Mouse (Mus musculus) neural tube, embryonic 11.5 days (tissue): Measurements from ENCODE around the gene Zfpl1. TPM values are rescaled to one million over a fixed set of nuclear protein-coding genes. Genes with fewer than 3 reads are reported as not detected.

Experiments
- microRNA-seq: library from miRNA; unstranded; fragments of <30 nt; microRNA quantifications from one replicate; pipeline ENCODE4, GENCODE M21; 2016
- polyA plus RNA-seq: library from polyadenylated mRNA; unstranded; fragments of >200 nt; fragmentation: Nextera tagmentation; extraction: Ambion mirVana; gene quantifications from 2 replicates; pipeline ENCODE4 v1.2.1, GENCODE M21; 2014

The Zfpl1 gene
- polyA plus RNA-seq, 1 experiment from 2014 or later, result 74.3 TPM

Small RNA genes within 50 kb of the gene (microRNA-seq; reads per million reads assigned to microRNA genes)
- 1.8 reads per million for gene Mir6988

Other genes with a start within 250 kb of the Zfpl1 start
- 19.9 and 20.7 TPM in 2 replicates for gene Frmd8, start 209.7 kb downstream of the Zfpl1 start, polyA plus RNA-seq
- 0.74 and 1.7 TPM in 2 replicates for gene Slc25a45, start 207.1 kb downstream of the Zfpl1 start, polyA plus RNA-seq
- 5.7 and 6.6 TPM in 2 replicates for gene Tigd3, start 190.8 kb downstream of the Zfpl1 start, polyA plus RNA-seq
- gene Dpf2, start 171.9 kb downstream of the Zfpl1 start, polyA plus RNA-seq, result 195 and 225 TPM in 2 replicates
- gene Cdc42ep2, start 160.1 kb downstream of the Zfpl1 start, polyA plus RNA-seq, result 3.9 and 4.0 TPM in 2 replicates
- 75.2 and 79.9 TPM in 2 replicates for gene Pola2, start 120.8 kb downstream of the Zfpl1 start, polyA plus RNA-seq
- gene Slc22a20, start 98.8 kb downstream of the Zfpl1 start, polyA plus RNA-seq, result not detected in 2 replicates
- gene Capn1, start 69.1 kb downstream of the Zfpl1 start, polyA plus RNA-seq, result 3.4 and 4.4 TPM in 2 replicates
- 34.4 and 36.7 TPM in 2 replicates for gene Syvn1, start 38.4 kb downstream of the Zfpl1 start, polyA plus RNA-seq
- gene Mrpl49, start 27.2 kb downstream of the Zfpl1 start, polyA plus RNA-seq, result 81.9 and 84.8 TPM in 2 replicates
- gene Fau, start 27.1 kb downstream of the Zfpl1 start, polyA plus RNA-seq, result 789 and 790 TPM in 2 replicates
- 36.7 and 40.0 TPM in 2 replicates for gene Znhit2, start 23.8 kb downstream of the Zfpl1 start, polyA plus RNA-seq
- gene Tm7sf2, start 16.6 kb downstream of the Zfpl1 start, polyA plus RNA-seq, result 39.6 and 42.9 TPM in 2 replicates
- 59.1 and 61.2 TPM in 2 replicates for gene Vps51, start 7.7 kb downstream of the Zfpl1 start, polyA plus RNA-seq
- not detected in 2 replicates for gene Tmem262, start 4.9 kb downstream of the Zfpl1 start, polyA plus RNA-seq
- 0.88 and 1.3 TPM in 2 replicates for gene Gm28374, start 2.7 kb downstream of the Zfpl1 start, polyA plus RNA-seq
- 46.0 and 48.4 TPM in 2 replicates for gene Cdca5, start within 50 bp of the Zfpl1 start, polyA plus RNA-seq
- not detected in 2 replicates for gene AC131692.1, start 9.5 kb upstream of the Zfpl1 start, polyA plus RNA-seq
- 0.53 and 0.77 TPM in 2 replicates for gene Naaladl1, start 20.8 kb upstream of the Zfpl1 start, polyA plus RNA-seq
- gene Sac3d1, start 33.7 kb upstream of the Zfpl1 start, polyA plus RNA-seq, result 62.6 and 66.1 TPM in 2 replicates
- gene Snx15, start 43.3 kb upstream of the Zfpl1 start, polyA plus RNA-seq, result 34.5 and 36.9 TPM in 2 replicates
- gene Batf2, start 56.0 kb upstream of the Zfpl1 start, polyA plus RNA-seq, result not detected in 2 replicates
- gene Arl2, start 56.6 kb upstream of the Zfpl1 start, polyA plus RNA-seq, result 82.6 and 95.1 TPM in 2 replicates
- not detected in 2 replicates for gene Majin, start 99.4 kb upstream of the Zfpl1 start, polyA plus RNA-seq
- gene Gpha2, start 141.4 kb upstream of the Zfpl1 start, polyA plus RNA-seq, result 0.44 and 0.87 TPM in 2 replicates
- gene Ppp2r5b, start 150.9 kb upstream of the Zfpl1 start, polyA plus RNA-seq, result 47.4 and 61.2 TPM in 2 replicates
- 13.3 and 13.8 TPM in 2 replicates for gene Atg2a, start 156.7 kb upstream of the Zfpl1 start, polyA plus RNA-seq
- 71.9 and 82.2 TPM in 2 replicates for gene Ehd1, start 191.8 kb upstream of the Zfpl1 start, polyA plus RNA-seq
- 0.42 and 0.58 TPM in 2 replicates for gene Cdc42bpg, start 221.5 kb upstream of the Zfpl1 start, polyA plus RNA-seq